Mouse (Mus musculus) testis, adult 2 months (tissue): ENCODE data around the gene Adamts13.

Experiments used
- CTCF ChIP-seq: fragments of 200-500 bp; IDR thresholded peaks from 2 replicates; pipeline ENCODE4 v1.5.1; 2012; ENCODE audit warnings: low read depth, mild to moderate bottlenecking, inconsistent platforms, low read length, moderate library complexity; ENCODE audit not compliant: control insufficient read depth, insufficient read depth, insufficient replicate concordance
- POLR2A ChIP-seq: fragments of 200-500 bp; IDR thresholded peaks from 2 replicates; pipeline ENCODE4 v1.6.1; 2012; ENCODE audit warnings: low read depth, mild to moderate bottlenecking, inconsistent platforms, low read length, moderate library complexity; ENCODE audit not compliant: control insufficient read depth

DNA sequence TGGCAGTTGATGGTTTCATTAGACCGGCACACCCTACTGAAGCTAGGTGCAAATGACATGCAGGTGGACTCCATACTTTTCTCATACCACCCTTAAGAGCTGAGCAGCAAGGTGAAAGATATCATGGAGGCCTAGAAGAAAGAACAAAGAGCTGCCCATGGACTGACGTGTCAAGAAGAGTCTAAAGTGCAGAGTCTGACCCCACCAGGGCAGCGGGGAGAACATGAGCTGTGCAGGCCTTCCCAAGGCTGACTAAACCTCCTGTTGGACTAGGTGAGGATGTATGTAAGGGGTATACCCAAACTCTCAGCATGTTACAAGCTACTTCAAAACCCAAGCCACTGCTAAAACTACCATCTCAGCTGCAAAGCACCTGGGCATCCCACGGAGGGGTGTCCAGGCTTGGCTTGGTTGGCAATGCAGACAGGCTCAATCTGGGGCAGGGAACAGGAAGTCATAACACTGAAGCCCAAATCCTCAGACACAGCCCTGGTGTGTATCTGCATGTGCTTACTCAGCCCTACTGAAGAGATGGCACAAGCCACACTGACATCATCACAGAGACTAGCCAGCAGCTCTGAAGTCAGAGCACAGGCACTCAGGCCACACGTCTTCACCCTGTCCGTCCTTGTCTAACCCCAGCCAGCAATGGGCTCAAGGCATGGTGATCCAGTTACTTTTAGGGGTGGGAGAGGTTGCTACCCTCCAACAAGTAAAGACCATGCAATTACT, 45.3 kb upstream of the Adamts13 start:
- TF ChIP-seq POLR2A (no peak), CTCF (no peak)
